Mouse (Mus musculus): Measurements from ENCODE around the gene Lman2.

Gene Lman2

DNA sequence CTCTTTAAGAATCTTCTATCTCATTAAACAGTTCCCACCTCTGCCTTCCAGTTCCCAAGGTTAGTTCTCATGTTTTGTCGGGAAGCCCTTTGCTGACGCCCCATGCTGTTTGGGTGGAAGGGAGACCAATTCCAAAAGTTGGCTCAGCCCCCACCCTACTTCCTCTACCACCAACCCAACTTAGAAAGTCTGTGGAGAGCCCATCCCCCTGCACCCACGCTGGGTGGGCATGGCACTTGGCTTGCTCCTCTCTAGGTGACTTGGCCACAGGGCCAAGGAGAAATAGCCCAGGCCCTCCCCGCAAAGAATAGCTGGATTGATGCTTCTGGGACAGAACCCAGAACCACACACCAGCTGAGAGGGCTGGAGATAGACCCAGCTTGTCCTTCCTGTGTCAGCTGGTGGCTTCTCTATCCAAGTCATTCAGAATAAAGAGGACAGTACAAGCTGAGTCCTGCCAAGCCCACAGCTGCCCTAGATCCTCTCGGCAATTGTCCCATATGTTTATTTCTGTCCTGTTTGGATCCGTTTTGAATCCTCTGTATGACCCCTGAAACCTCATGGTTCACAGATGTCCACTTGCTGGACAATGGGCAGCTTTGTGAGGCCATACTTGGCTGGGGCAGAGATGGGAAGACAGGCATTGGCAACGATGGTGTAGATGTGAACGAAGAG is 8.6 kb upstream of the Lman2 start:
- peak; percentile 94 for DNase-seq (ENCODE audit: low read depth, low spot score)

DNA sequence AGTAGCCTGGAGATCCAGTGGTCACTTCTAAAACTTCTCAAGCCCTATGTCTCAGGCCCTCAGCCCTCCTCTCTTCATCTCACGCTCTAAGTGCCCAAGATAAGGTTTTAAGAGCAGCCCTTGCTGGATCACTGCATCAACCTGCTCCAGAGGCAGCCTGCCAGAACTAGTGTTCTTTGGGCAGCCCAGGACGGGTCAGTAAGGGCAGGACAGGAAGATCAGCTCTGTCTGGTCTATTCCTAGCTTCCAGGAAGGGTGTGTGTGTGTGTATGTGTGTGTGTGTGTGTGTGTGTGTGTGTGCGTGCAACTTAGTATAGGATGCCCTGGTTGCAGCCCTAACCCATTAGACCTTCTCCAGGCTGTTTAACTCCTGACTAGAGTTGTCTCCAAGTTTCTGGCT is 7.7 kb upstream of the Lman2 start:
- DNase-seq (ENCODE audit: low read depth, low spot score), result no peak

DNA sequence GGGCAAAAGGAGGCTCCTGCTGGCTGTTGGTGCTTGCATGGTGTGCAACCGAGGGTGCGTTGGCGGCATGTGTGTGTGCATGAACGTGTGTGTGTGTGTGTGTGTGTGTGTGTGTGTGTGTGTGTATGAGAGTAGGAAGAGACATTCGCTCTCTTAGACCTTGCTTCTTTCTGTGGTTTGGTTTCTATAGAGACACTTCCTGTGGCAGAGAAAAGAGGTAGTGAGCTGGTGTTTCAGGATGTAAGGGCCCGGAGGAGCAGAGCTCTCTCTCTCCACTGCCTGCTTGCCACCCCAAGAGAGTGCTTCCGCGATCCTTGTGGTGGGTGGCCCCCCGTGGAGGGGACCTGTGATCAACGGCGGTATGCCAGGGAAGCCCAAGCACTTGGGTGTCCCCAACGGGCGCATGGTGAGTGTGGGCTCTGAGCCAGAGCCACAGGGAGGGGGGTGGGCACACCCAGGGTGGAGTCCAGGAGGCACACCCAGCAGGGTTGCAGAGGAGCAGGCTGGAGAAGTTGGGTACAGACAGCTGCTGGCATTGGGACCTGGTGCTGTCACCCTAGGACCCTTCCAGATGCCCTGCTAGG is 7.0 kb upstream of the Lman2 start, which contains the start of gene Rgs14:
TSS of gene Rgs14 (plus strand) at position 202 of the 584 bp plus-strand sequence.
- DNase-seq (ENCODE audit: low read depth, low spot score), result peak; percentile 72

DNA sequence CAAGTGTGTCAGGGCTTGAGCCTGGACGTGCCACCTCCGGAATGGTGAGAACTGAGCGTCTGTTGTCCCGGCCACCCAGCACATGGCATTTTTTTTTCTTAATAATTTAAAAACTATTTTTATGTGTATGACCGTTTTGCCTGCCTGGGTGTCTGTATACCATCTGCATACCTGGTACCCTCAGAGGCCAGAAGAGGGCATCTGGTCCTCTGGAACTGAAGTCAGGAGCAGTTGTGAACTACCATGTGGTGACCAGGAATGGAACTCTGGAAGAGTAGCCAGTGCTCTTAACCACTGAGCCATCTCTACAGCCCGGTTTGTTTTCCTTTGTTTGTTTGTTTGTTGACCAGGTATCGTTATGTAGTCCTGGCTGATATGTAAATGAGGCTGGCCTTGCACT is 5.8 kb upstream of the Lman2 start:
- no peak for DNase-seq (ENCODE audit: low read depth, low spot score)

DNA sequence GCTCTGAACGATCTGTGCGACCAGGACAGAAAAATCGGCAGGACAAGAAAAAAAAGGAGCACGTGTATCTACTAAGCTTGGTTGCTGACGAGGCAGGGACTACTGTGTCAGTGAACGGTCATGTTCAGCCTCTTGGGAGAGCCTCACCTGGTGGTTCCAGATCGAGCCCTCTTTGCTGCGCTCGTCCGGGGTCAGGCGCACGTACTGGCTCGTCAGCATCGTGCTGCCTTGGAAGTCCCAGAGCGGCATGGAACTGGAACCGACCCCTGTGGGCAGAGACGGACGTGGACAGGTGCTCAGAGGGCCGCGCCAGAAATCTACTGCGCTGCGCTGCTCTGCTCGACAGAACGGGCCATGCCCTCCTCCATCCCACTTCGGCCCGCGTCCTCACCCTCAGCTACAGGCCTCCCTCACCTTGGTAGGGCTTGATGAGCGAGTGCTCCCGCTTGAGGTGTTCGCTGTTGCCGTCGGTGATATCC is 570 bp downstream of the Lman2 start:
- peak; percentile 19 for DNase-seq (ENCODE audit: low read depth, low spot score)

DNA sequence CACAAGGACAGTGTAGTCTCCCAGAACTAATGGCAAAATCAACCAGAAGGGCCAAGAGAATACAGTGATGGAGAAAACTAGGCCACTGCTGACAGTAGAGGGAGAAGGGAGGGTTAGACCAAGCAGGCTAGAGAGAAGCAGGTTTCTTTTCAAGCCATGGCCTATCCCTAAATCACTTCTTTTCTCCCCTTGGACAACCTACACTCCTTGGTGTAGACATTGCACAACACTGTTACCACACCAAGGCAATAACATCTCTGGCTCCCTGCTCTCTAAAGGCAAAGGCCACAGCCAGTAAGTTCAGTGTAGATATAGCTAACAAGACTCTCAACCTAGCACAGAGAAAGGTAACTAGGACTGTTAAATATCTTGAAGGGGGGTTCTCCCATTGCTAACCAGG is 1.4 kb downstream of the Lman2 start:
- no peak for DNase-seq (ENCODE audit: low read depth, low spot score)

DNA sequence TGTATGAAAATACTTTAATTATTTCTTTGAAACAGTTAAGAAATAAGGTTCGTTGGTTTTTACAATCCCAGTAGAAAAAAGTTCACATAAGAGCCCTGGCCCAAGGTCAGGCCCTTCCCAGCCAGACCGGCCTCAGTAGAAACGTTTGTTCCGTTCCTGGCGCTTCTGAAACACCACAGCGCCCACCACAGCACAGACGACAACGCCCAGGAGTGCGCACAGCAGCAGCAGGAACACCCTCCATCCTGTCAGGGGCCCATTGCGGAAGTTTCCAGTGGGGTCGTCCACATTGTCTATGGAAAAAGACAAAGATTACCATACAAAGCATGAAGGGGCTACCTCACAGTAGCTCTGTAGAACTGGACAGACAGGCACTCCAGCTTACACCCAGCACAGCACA is 15.8 kb downstream of the Lman2 start:
- DNase-seq (ENCODE audit: low read depth, low spot score), result no peak

DNA sequence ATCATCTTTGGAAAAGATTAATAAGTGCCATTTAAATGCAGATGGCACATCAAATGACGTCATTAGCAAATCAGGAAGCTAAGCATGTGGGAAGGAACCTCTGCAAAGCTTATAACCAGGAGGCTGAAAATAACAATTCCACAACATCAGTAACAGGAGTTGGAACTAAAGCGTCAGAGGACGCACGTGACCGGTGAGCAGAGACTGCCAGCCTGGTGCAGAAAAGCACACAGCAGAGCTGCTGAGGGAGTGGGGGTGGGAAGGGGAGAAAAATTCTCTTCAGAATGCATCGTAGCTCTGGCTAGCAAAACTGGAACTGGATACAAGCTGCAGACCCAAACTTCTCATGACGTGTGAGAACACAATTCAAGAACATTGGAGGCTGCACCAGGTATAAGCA is 18.3 kb downstream of the Lman2 start:
- DNase-seq (ENCODE audit: low read depth, low spot score), result peak; percentile 82

DNA sequence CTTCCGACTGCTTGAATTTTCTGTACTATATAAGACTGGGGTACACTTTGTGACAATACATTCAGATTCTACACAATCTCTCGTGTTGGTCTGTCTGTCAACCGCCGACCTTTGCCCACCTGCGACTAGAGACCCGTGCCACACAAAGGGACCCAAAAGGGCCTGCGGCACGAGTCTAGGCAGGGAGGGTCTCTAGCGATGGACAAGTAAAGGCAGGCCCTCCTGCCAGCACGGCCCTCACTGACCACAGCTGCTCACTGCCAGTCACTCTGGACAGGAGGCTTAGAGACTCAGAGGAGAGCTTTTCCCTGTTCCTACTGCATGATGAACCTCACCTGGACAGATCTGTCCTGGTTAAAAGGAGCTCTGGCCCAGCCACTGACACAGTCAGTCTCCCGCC is 20.1 kb downstream of the Lman2 start:
- no peak for DNase-seq (ENCODE audit: low read depth, low spot score)

DNA sequence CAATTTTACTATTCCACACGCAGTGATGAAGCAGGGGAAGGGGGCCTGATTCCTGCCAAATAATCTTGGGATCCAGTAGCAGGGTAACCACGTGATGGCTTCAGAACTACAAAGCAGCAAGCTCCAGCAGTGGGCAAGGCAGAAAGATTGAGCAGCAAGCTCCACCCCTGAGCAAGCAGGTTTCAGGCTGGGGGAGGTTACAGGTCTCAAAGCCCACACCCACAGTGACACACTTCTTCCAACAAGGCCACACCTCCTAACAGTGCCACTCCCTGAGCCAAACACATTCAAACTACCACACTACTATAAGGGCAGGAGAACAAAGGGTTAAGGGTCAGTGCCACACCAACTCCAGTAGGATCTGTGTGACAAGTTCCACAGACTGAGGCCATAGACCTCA is 23.3 kb downstream of the Lman2 start:
- no peak for DNase-seq (ENCODE audit: low read depth, low spot score)

DNA sequence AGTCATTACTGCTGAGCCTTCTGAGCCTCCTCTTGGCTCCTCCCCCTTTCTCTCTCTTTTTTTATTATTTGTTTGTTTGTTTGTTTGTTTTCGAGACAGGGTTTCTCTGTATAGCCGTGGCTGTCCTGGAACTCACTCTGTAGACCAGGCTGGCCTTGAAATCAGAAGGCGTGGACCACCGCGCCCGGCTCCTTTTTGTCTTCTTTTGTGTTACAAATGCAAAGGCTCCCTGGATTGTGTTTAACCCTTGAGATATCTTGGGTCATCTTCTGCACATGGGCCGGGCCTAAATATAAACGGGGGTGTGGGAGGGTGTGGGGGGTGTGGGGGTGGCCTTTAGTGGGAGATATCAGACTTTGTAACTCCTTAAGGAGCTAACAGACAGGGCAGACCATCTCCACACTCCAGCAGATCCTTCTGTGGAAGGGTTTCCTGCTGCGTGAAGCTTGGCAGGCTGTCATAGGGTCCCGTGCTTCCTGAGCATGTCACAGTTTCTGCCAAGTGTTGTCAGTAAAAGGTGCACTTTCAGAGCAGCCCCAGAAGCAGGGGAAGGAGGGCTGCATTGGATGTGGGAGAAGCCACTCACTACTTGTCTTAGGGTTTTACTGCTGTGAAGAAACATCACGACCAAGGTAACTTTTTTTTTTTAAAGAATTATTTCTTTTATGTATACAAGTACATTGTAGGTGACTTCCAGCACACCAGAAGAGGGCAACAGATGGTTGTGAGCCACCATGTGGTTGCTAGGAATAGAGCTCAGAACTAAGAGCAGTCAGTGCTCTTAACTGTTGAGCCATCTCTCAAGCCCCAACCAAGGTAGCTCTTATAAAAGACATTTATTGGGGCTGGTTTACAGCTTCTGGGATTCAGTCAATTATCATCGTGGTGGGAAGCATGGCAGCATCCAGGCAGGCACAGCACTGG is 24.2 kb downstream of the Lman2 start:
- DNase-seq (ENCODE audit: low read depth, low spot score), result peak; percentile 50

DNA sequence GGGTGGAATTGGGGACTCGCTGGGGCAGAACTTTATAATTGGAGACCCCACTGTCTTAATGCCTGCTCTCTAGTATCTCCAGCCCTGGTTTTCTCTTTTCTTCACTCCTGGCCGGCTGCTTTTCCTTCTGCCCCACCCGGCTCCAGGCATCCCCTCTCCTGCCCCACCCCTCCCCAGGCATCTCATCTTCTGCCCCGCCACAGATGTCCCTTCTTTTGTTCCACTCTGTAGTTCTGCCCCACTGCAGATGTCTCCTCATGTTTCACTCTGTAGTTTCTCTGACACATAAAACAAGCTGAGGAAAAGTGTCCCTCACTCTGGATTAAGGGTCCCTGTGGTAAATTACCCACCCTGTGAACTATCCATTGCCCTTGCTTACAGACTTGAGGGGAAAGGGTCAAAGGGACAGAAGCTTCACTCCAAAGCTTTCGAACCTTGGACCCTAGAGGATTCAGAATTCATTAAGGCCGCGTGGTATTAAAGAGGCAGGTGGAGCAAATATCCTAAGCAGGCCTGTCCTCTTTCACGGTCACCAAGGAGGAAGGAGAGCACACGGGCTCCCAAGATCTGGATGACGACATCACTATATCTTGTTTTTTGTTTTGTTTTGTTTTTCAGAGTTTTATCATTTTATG is 25.1 kb downstream of the Lman2 start:
- no peak for DNase-seq (ENCODE audit: low read depth, low spot score)

DNA sequence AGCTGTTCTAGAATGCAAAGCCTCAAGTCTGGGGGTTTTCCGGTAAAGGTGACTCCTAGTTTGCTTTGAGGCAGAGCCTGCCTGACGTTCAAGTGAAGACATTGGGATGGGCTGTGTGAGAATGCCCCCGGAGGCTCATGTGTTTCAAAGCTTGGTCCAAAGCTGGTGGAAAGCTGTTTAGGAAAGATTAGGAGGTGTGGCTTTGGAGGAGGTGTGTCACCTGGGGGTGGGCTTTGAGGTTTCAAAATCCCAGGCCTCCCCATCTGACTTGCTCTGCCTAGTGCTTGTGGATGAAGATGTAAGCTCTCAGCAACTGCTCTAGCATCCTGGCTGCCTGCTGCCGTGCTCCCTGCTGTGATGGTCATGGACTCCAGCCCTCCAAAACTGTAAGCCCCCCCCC is 26.9 kb downstream of the Lman2 start:
- no peak for DNase-seq (ENCODE audit: low read depth, low spot score)

DNA sequence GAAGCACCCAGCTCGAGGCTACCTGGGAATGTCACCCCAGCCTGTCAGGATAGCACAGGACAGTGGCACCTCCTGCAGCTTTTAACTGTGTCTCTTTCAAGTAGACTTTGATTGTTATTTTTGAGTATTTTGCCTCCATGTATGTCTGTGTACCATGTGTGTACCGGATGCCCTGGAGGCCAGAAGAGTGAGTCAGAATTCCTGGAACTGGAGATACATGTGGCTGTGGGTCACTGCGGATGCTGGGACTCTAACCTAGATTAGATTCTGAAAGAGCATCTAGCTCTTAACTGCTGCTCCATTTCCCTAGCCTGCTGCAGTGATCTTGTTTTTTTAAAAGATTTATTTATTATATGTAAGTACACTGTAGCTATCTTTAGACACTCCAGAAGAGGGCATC is 30.3 kb downstream of the Lman2 start:
- no peak for DNase-seq (ENCODE audit: low read depth, low spot score)

DNA sequence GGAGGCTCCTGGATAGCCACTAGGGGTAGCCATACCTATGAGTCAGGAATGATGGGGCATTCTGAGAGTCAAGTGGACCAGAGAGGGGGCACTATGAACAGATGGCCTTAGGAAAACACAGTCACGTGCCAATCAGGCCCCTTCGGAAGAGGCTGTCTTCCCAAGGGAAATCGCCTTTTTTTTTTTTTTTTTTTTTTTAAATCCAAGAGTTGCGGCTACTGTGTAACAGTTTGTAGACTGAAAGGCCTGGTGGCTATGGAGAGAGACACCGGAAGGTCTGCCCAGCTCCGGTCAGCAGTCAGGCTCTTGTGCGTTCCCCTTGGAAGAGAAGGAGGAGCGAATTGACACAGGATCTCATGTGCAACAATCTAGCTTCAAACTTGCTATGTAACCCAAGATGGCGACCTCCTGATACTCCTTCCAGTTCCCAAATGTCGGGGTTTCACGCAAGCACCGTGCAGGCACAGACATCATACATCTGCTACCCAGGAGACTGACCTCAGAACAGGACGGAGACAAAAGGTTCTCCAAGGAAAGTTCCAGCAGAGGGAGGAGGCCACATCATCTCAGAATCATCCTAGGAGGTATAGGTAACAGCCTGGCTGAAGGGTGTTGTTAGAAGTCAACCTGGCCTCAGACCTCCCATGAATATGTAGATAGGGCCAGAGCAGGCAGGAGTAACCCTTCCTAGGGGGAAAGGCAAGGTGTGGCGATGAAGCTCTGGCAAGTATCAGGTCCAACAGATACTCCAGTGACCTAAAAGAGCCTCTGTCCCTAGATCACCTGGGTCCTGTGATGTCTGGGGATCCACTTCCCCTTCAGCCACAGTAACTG is 31.8 kb downstream of the Lman2 start:
- no peak for DNase-seq (ENCODE audit: low read depth, low spot score)

DNA sequence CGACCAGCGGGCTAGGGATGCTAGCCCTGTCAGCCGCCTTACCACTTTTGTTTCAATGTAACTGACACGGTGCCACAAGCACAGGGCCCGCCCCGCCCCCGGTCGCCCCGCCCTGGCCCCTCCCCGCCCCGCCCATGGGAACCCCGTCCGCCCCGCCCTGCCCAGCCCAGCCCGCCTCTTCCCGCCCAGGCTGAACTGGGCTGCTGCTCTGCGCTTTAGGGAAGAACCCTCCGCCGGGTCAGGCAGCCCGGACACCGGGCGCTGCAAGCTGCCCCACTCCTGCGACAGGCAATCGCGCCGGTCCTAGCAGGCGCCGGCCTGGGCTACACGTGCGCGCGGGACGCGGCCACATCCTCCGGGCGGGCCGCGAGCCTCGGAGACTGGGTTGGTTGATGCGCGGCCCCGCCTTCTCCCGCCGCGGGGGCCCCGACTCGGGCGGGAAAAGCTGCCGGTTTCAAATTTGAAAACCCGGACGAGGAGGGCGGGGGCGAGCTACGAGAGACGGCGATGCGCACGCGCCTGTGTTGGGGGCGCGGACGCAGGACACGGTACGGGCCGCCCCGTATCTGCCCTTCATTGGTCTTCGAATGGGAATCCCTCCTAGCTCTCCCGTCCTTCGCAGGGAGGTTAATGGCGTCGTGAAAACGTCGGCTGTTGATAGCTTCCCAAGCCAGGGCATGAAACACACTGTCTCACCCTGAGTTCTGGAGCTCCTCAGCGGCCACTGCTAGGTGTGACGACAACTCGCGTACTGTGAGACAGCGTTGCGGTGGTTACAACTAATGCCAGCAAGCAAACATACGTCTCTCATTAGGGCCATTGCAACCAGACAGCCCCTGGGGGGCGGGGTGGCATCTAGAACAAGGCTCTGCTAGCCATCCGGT is 32.7 kb downstream of the Lman2 start, which contains the start of gene Mxd3:
TSS of gene Mxd3 (minus strand) at position 141 of the 884 bp plus-strand sequence.
- DNase-seq (ENCODE audit: low read depth, low spot score), result peak; percentile 70

DNA sequence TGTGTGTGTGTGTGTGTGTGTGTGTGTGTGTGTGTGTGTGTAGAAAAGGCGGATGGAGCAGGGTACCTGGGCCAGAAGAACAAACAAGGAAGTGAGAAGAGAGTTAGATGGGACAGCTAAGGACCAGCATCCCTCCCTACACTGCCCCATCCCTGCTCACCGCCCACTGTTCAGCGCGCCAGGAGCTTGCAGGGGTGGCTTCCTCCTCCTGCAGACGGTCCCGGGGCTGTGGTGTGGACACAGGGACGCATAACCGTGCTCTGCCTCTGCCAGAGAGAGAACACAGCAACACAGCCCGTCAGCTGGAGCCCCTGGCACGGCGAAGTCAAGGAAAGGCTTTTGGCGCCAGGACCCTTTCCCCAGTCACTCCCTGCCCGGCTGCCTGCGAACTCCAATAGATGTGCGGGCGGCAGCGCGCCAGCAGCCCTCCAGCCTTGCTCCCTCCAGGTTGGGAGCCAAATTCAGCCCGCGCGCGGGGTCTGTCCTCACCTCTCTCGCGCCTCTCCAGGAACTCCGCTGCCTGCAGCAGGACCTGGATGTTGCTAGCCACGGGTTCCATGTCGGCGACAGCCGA is 33.4 kb downstream of the Lman2 start:
- no peak for DNase-seq (ENCODE audit: low read depth, low spot score)

DNA sequence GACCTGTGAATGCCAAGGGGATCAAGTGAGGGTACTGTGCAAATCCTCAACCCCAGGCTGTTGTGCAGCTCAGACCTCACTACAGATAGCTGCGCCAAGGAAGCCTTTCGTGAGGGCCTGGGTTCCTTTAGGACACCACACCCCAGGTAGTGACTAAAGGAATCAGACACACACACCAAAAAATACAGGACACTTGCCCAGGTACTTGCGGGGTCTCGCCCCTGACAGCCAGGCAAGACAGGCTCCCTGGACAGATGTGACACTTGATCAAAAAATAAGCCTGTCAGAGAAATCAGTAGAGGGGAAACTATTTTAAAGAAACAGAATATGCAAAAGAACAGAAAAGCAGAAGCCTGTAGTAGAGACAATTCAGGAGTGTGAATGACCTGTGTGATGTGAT is 33.9 kb downstream of the Lman2 start:
- no peak for DNase-seq (ENCODE audit: low read depth, low spot score)

DNA sequence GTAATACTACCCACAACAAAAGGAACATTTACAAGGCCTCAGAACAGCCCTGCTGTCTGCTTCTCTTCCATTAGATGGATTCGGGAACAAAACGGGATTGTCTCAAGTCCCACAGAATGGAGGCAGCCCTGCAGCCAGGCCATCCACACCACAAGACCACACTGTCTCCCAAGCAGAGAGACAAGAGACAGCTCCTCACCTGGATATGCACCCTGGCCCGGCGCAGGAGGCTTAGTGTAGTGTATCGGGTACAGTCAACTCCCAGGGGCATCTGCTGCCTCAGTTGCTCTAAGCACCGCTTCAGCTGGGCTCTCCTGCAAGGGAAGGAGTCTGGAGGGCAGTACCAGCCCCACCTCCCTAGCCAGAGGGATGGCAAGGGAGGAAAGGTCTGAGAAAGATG is 34.4 kb downstream of the Lman2 start:
- DNase-seq (ENCODE audit: low read depth, low spot score), result no peak

DNA sequence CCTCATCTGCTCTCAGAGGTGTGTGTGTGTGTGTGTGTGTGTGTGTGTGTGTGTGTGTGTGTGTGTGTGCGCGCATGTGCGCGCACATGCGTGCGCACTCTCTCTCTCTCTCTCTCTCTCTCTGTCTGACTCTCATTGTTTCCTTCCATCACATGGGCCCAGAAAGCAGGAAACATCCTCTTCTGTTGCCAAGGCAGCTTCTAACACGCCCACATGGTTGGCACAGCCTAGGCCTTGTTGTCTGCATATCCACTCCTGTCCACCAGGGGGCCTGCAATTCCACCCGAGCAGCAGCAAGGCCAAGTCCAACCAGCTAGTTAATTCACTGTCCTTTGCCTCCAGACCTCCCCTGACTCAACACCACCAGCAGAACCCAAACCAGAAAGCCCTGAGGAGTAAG is 35.0 kb downstream of the Lman2 start:
- DNase-seq (ENCODE audit: low read depth, low spot score), result peak; percentile 98

Data from brain, adult 2 months (tissue).